Mouse (Mus musculus): ENCODE measurements around the gene Inf2.

Gene Inf2

DNA sequence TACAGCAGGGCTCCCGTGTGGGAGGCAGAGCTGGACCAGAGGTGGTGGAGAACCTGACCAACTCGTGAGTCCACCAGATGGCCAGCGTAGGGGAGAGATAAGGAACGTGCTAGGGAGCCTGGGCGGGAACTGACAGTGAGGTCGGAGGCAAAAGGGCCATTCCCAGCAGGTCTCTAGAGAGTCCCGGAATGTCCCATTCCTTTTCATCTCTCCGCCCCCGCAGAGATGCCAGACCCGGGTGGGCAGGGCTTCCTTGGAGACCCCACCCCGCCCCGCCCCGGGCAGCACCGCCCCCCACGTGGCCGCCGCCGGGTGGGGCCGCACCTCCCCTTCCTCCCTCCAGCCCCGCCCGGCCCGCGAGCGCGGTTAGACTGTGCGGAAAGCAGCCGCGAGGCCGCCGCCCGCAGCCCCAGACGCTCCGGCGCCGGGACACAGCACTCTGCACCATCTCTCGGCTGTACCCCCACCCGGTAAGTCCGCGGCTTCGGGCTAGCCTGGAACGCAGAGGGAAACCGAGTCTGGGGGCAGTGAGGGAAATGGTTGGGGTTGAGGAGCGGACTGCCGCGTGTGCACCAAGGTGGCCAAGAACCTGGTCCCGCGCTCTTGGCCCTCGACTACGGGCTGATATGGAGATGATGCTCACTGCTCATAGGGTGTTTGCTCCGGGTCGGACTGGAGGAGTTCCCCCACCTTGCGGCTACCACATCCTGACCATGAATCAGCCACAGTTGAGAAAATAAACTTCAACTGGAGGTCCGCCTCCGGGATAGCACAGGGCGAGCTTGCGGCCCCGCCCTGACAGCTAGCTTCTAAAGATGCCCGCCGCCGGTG, at the start of gene Inf2:
Gene Inf2, plus strand, starts transcription at position 359 of the 831 bp plus-strand sequence.
- DNase-seq (ENCODE audit: low spot score): peak; percentile 65

DNA sequence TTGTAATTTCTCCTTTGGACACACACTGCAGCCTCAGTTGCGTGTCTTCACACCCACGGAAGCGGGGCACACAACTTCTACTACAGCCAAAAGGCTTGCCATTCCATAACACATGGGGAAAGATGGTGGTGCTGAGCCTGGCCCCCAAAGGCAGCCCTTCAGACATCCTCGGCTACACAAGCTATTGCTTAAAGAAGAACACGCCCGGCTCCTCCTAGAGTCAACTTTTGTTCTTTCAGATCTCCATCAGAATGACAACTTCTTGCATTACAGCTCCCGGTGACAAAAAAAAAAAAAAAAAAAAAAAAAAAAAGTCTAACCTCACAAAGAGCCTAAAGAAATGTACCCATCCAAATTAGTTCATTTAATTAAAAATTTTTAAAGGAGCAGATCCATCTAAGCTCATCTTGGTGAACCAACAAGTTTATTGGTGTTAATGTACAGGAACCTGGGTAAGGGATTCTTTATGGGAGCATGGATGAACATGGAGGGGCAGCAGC, 49.1 kb upstream of the Inf2 start:
- DNase-seq (ENCODE audit: low spot score): no peak

DNA sequence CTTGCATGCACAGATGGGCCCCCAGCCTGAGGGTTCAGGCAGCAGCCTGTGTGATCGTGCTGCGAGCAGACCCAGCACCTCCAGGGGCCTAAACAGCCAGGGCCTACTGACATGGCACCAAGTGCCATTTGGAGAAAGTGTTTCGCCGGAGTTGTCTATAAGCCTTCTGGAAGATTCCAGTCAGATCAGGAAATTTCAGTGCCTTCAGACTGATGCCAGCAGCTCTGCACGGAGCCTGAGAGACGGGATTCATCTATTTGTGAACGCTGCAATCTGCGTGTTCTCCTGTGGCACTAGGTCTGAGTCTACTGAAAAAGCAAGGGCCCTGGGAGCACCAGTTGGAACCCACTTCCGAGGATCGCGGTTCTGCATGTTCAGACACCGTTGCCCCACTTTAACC, 48.3 kb upstream of the Inf2 start:
- no peak for DNase-seq (ENCODE audit: low spot score)

DNA sequence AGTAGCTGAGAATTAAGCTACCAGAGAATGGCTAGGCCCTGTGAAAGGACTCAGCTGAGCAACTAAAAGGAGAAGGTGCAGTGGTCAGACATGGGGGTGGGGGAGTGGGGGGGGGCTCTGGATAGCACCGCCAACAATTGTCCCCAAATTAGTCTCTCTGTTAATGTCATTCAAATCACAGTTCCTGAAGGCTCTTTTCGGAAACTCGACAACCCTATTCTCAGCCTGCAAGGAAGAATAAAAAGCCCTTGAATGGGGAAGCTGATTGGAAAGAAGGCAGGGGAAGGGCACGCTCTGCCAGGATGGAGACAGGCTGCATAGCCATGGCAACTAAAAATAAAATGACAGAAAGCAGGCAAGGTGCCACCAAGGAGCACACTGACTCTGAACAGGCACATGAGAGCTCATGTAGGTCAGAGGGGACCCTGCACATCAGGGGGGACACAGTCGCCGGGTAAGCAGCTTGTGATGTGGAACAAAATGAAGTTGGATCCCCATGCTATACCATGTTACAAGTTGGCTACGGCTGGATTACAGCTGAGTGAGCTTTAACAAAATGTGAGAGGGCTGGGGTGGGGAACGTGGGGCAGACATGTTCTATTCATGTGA, 47.0 kb upstream of the Inf2 start:
- no peak for DNase-seq (ENCODE audit: low spot score)

DNA sequence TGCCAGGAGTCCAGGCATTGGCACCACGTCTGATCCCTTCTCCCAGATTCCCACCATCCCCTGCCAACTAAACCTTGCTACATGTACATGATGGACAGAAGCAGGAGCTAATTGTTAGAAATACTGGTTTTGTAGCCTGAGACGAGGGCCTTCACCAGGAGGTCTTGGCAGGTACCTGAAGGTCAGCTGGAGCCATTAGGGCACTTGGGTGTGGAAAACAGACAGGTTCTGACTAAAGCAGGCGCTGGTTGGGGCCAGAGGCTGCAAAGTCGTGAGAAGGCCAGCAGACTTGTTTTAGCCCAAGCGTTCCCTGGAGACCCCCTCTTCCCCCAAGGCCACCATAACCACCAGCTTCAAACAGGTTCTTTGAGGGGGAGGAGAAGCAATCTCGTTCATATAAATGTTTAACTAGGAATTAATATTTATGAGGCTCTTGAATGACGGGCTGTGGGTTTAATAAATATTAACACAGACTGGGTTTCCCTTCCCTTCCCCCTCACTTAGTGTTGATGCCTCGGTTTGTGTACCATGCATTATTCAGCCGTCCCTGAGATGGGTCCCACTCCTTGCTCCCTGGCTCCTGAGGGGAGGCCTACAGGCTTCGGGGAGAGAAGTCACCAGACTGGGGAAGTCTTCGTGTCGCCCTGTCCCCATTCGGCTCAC, 46.2 kb upstream of the Inf2 start:
- peak; percentile 49 for DNase-seq (ENCODE audit: low spot score)

DNA sequence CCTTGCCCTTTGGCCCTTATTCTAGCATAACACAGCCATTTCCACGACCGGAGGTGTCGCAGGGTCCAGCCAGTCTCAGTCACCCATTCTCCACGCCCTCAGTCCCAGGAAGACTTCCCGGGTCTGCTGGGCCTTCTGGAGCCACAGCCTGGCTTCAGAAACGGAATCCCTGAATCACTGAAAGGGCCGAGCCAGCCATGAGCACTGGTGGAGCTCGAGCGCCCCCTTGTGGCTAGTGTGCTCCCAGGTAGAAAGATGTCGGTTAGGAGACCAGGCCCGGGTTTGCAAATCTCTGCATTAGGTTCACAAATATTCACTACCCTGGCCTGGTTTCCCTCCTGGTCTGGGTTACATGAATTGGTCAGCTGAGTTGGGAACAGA, 45.7 kb upstream of the Inf2 start:
- peak; percentile 98 for DNase-seq (ENCODE audit: low spot score)

DNA sequence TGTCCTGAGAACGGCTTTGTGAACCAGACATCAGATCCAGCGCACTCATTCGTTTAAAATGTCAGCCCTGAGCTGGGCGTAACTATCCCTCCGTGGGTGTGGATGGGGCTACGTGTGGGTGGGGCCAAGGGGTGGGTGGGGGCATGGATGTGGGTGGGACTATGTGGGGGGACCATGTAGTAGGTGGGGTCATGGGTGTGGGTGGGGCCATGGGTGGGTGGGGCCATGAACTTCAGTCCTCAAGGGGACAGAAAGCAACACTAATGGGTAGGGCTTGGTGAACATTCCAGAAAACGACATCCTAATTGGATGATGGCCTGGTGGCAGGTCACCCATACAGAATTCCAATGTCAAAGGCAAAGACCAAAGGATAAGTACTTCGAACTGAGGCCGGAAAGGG, 44.6 kb upstream of the Inf2 start:
- no peak for DNase-seq (ENCODE audit: low spot score)

DNA sequence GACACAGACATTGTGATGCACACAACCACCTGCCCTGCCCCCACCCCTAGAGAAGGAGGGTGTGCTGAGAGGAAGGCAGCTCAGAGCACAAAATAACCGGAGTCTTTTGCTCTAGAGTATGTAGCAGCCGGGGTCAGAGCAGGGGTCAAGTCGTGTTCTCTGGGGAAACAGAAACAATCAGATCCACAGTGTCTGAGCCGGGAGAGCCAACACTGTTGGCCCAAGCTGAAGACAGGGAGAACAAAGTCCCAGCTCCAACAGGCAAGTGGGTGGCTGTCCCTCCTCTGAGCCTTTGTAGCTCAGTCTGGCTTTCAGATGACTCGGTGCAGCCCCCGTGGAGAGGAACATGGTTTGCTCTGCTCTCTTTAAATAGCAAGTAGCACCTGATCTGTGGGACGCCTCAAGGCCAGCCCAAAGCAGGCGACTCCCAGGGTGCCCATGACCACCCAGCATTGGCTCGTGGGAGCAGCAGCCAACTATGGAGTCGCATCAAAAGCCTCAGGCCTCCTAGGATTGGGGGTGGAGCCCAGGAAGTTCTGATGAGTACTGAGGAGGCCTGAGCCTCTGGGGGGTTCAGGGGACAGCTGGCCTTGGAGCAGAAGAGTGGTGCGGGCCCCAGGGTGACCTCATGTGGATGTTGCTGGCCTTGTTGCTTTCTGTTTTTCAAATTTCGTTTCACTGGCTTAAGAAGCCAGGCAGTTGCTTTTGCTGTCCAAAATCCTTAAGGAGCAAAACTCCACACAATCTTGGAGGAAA, 43.5 kb upstream of the Inf2 start:
- DNase-seq (ENCODE audit: low spot score): no peak

DNA sequence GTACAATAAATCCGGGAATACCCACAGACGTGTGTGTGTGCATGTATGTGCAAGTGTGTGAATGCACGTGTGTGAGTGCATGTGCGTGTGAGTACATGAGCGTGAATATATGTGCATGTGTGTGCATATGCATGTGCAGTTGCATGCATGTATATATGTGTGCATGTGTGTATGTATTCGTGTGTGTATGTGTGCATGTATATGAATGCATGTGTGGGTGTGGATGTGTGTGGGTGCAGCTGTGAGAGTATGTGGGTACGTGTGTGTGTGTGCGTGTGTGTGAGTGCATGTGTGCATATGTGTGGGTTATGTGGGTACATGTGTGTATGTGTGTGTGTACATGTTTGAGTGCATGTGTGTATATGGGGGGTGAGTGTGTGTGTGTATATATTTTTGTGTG, 42.5 kb upstream of the Inf2 start:
- no peak for DNase-seq (ENCODE audit: low spot score)

DNA sequence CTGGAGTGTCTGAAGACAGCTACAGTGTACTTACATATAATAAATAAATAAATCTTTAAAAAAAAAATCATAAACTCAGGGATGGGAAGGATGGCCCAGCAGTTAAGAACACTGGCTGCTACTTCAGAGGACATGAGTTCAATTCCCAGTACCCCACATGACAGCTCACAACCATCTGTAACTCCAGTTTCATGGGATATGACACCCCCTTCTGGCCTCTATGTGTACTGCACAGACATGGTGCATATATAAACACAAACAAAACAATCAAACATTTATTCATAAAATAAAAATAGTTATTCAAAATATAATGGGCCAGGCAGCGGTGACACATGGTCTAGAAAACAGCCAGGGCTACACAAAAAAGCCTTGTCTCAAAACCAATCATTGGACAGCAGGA, 39.3 kb upstream of the Inf2 start:
- DNase-seq (ENCODE audit: low spot score): no peak

DNA sequence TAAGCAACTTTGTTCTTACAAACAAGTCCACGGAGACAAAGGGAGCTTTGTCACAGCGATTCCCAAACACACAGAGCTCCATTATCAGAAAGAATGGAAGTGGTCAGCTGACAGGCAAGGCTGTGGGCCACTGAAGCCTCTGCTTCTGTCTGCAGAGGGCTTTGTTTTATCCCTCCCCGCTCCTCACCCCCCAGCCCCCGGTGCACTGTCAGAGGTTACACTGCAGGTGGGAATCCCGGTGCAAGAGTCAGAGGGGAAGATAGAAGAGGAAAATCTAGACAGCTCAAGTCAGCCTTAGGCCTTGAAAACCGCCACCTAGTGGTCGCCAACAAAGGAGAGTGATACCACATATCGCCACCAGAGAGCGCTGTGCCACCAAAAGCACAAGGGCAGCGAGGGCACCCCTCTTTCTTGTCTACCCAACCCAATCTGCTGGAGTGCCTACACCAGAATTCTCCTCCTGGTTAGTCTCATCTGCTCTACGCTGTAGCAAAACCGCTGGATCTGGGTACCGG, 36.7 kb upstream of the Inf2 start:
- DNase-seq (ENCODE audit: low spot score): peak; percentile 91

DNA sequence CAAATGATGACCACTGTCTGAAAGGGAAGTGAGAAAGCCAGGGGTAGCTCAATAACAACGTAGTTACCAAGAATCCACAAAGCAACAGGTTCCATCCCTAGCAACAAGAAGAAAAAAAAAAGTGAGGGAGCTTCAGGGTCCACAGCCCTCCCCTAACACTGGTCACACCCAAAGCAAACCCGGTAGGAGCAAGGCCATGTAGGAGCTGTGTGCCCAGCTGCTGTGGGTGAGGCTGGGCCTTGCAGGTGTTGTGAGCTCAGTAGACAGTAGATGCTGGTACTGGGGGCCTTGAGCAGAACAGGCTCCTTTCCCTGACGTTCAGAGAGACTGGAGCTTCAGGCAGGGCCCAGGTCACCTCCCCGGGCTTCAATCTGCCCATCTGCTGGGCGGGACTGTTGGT, 36.1 kb upstream of the Inf2 start:
- DNase-seq (ENCODE audit: low spot score): no peak

DNA sequence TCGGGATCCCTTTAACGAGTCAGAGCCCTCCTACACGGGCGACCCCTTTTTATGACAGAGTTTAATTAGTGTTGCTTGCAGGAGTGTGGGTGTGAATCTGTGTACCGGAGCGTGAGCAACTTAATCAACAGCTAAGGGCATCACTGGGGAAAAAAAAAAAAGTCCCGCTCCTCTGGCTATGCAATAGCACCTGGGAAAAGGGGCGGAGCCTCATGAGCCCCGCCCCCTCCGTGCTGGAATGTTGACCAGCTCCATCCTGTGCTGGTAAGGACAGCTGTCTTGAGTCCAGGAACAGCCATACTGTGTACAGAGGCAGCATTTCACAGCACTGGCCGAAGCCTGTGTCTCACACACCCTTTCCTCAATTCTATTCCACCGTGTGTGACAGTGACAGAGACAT, 33.7 kb upstream of the Inf2 start:
- peak; percentile 61 for DNase-seq (ENCODE audit: low spot score)

DNA sequence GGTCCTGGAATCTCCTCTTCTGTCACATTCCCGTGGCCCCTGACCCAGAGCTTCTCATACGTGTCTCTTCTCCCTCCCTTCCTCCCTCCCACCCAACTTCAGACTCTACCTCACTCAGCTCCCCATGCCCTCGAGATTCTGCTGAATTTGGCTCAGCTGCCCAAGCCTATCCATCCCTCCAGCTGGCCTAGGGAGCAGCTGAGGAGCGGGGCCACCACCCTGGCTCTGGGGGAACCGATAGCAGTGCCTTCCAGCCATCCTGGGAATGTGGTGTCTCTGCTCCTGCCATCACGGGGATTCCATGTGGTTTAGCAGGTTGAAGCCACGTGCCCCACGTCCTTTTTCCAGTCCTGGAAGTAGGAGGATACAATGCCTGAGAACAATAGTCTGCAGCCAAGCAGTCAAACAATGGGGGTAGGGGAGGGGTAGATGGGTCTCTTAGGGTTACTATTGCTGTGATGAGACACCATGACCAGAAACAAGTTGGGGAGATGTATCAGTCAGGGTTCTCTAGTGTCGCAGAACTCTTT, 32.0 kb upstream of the Inf2 start:
- DNase-seq (ENCODE audit: low spot score): no peak

DNA sequence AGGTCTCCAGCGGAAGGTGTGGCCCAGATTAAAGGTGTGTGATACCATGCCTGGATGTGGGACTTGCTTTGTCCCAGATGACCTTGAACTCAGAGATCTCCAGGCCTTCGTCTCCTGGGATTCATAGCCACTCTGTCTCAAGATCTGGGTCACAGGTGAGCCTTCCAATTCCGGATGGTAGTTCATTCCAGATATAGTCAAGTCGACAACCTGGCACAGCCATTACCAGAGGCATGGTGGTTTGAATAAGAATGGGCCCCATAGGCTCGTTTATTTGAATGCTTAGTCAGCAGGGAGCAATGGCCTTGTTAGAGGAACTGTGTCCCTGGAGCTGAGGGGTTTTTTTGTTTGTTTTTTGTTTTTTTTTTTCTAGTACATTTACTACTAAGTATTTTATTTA, 31.4 kb upstream of the Inf2 start:
- no peak for DNase-seq (ENCODE audit: low spot score)

DNA sequence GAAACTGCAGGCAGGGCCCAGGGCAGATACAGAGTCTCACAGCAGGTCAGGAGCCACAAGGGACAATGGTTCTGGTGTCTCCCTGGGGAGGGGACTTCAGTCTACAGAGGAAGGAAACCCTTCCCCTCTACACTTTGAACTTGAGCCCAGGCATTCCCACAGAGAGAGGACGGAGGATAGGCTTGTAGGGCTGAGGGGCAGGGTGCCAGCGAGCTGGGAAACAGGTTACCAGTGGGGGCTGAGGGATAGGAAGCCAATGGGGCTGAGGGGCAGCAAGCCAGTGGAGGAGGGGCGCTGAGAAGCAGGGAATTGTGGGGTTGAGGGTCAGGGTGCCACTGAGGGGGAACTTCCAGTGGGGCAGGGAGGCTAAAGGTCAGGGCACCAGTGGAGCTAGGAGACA, 29.4 kb upstream of the Inf2 start:
- DNase-seq (ENCODE audit: low spot score): no peak

DNA sequence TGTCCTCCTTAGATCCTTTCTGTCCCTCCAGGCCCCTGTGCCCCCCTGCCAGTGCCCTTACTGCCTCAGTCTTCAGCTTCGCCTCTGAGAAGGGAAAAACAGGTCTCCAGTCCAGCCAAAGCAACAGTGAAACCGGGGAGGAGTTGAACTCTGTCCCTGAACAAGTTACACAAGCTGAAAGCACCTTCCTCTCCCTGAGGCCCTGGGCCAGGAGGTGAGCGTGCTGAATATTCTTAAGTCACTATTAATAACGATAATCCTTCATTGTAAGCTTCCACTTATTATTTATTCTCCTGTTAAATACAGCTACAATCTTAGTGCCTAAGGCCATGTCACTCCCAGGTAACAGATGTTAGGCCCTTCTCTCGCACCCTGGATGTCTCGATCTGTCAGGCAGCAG, 28.9 kb upstream of the Inf2 start:
- DNase-seq (ENCODE audit: low spot score): no peak

DNA sequence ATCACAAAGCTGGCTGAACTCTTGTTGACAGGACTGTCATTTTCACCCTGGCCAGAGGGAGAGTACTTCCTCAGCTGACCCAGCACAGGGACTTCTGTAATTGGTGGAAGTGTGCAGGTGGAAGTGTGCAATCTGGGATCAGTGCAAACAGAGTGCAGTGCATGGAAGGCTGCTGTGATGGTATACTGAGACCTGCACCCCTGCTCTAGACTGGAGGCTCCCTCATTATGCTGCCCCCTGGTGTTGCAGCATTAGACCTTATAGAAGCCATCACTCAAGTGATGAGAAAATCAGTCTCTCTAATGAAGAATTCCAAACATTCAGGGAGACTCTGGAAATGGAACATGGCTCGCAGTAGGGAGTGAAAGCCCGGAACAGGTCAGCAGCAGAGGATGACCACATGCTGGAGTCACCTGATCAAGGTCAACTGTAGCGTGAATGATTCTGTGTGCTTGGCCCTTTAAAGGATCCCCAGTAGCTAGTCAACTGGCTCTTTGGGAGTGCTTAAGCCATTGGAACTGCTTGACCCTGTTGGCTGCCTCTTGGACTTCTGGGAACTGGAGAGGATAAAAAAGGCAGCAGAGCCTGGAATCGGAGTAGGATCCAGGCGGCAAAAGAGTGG, 28.3 kb upstream of the Inf2 start:
- peak; percentile 65 for DNase-seq (ENCODE audit: low spot score)

DNA sequence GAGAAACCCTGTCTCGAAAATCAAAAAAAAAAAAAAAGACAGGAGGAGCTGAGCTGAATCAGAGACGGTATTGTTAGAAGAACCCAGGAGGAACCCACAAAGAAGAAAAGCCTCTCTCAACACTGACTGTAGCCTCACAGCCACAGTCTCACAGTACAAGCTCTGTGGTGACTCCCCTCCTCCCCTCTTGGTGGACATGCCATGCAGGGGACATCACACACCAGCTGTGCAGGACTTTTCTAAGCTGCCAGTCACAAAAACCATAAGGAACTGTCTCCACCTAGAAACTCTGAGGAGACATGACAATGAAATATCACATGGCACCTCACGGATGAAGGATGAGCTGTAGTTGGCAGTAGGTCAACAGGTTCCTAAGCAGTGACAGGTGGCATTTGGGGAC, 27.4 kb upstream of the Inf2 start:
- DNase-seq (ENCODE audit: low spot score): no peak

DNA sequence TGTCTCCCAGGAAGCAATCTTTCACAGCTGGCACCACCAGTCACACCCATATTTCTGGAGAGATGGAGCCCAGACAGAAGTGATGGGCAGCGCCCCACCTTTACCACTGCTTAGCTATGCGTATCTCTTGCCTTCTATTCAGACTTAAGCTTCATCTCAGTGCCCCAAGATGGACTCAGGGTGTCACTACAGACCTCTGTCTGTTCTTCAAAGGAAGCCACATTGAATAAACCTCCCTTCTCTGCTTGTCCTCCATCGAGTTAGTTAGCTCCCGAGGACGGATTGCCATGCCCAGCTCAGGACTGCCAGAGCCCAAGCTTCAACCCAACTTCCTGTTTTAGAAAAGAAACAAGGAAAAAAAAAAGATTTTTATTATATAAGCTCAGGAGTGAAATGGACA, 26.1 kb upstream of the Inf2 start:
- no peak for DNase-seq (ENCODE audit: low spot score)

DNA sequence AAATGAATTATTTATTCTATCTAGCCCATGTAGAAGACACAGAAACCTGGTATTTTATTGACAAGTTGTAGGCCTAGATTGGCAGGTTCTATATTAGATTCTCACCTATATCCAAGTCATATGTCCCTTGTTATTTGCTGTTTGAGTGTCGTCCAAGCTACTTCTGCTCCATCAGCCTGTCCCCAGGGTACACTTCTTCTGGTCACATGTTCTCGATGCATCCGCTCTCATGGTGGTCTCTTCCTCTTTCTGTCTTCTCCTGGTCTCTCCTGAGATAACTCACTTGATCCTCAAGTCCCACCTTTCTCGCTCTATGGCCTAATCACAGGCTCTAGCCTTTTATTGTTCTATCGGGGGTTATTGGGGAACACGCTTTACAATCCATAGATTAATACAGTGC, 25.6 kb upstream of the Inf2 start:
- DNase-seq (ENCODE audit: low spot score): no peak

DNA sequence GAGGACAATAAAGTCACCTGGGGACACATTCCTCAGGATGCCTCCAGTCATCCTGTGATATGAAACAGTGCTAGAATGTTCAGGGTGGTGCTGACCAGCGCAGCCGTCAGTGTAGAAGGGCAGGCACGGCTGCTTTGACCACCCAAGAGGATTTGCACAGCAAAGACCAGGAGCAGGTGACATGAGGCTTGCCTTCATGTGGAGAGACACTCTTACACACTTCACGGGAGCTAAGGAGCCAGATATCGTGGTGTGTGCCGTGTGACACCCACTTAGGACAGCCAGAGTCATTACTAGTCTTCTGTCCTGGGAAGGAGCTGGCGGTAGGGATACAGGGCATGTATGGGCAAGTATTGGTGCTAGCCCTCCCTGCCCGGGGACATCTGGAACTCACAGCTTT, 18.4 kb upstream of the Inf2 start:
- DNase-seq (ENCODE audit: low spot score): no peak
